ENCODE assay signal across 14 mouse cellular contexts in genomic region chr7:100788291-100788690, GRCm38 (mm10).
DNase-seq lines count a peak whose midpoint lies in the region; ATAC-seq and TF ChIP-seq lines count a peak whose summit lies in the region.
"Had no signal": no experiment of that assay in that cellular context is flagged by ENCODE, and none has a peak within 500 bp of the region (broad histone marks: within the 10 kb centered on the region; RNA-seq: fewer than 3 reads in every experiment).

No protein-coding gene starts in this region.

- no peaks in the 10 kb centered on the region for H3K27me3 ChIP-seq in heart, embryonic 12.5 days (replicated peaks)
- no peaks in the 10 kb centered on the region for H3K27me3 ChIP-seq in forebrain, embryonic 16.5 days (replicated peaks; ENCODE audit: control insufficient read depth, insufficient read depth, low read length)
- H3K27me3 ChIP-seq: forebrain, embryonic 15.5 days had no signal

- H3K4me1 ChIP-seq in heart, embryonic 12.5 days (replicated peaks): no peaks in the 10 kb centered on the region
- H3K4me1 ChIP-seq in lung, adult 2 months (ENCODE audit: control insufficient read depth, insufficient read depth, low read length): no peaks in the 10 kb centered on the region; the same call in 1 of the 2 replicates
- H3K4me1 ChIP-seq in forebrain, embryonic 16.5 days (replicated peaks; ENCODE audit: control insufficient read depth, insufficient read depth, low read length): no peaks in the 10 kb centered on the region

- H3K9ac ChIP-seq in heart, embryonic 12.5 days: no peak overlapping the region
- H3K9ac ChIP-seq in forebrain, embryonic 16.5 days (replicated peaks; ENCODE audit: low read depth, low read length): no peak overlapping the region
- H3K9ac ChIP-seq: forebrain, embryonic 15.5 days had no signal

- H3K4me2 ChIP-seq in heart, embryonic 12.5 days: no peak overlapping the region
- no peak overlapping the region for H3K4me2 ChIP-seq in forebrain, embryonic 16.5 days (ENCODE audit: low read length)
- H3K4me2 ChIP-seq: forebrain, embryonic 15.5 days had no signal

- H3K4me3 ChIP-seq in heart, embryonic 12.5 days: no peak overlapping the region
- no peak overlapping the region for H3K4me3 ChIP-seq in lung, adult 2 months (replicated peaks; ENCODE audit: extremely low read depth, low read depth, low read length)
- H3K4me3 ChIP-seq in forebrain, embryonic 16.5 days (replicated peaks; ENCODE audit: low read length): no peak overlapping the region
- H3K4me3 ChIP-seq: forebrain, embryonic 15.5 days; hindbrain, embryonic 10.5 days had no signal

- no peak overlapping the region for H3K27ac ChIP-seq in heart, embryonic 12.5 days (ENCODE audit: poor library complexity, severe bottlenecking)
- no peak overlapping the region for H3K27ac ChIP-seq in forebrain, embryonic 16.5 days (ENCODE audit: low read length)
- H3K27ac ChIP-seq: forebrain, embryonic 15.5 days; hindbrain, embryonic 10.5 days had no signal

- TF ChIP-seq CTCF in lung, adult 2 months (IDR thresholded peaks at IDR 0.05; ENCODE audit: insufficient read depth, low read length): no peak

- DNase-seq in heart, adult 11 months: peak; percentile 96
- DNase-seq in lung, adult 18-20 months: peak; percentile 6 to 7
- no peak for DNase-seq in lung, adult 2 months
- peak; percentile 22 for DNase-seq in gonadal fat pad, adult 2 months (ENCODE audit: low read depth)
- peak; percentile 46 to 61 for DNase-seq in kidney, postnatal 36 days
- DNase-seq in retina, postnatal 1 day: no peak
- DNase-seq: adrenal gland, adult 2 months; B cell, adult 2 months; cerebellum, adult 11-12 months; thymus, adult 2 months had no signal

- H3K36me3 ChIP-seq in heart, embryonic 12.5 days: no peaks in the 10 kb centered on the region
- H3K36me3 ChIP-seq in forebrain, embryonic 16.5 days (ENCODE audit: control insufficient read depth, insufficient read depth): peaks cover 2% of the 10 kb centered on the region; the same call in 1 of the 2 replicates
- H3K36me3 ChIP-seq: hindbrain, embryonic 10.5 days had no signal

- WGBS in heart, embryonic 12.5 days: 79% methylated on average over 1 of the region's 1 CpGs
- WGBS in lung, adult 2 months: 28% methylated on average over 1 of the region's 1 CpGs
- 83% methylated on average over 1 of the region's 1 CpGs for WGBS in forebrain, embryonic 16.5 days

- ATAC-seq in heart, embryonic 12.5 days (ENCODE audit: insufficient number of reproducible peaks, low FRiP score): no peak
- ATAC-seq in forebrain, embryonic 16.5 days: no peak
- ATAC-seq: forebrain, embryonic 15.5 days had no signal

- no peak for TF ChIP-seq POLR2A in lung, adult 2 months (IDR thresholded peaks at IDR 0.05; ENCODE audit: borderline replicate concordance, extremely low read depth, low read depth, low read length)

- no peaks in the 10 kb centered on the region for H3K9me3 ChIP-seq in heart, embryonic 12.5 days (replicated peaks)
- no peaks in the 10 kb centered on the region for H3K9me3 ChIP-seq in forebrain, embryonic 16.5 days (ENCODE audit: control insufficient read depth, low read length)
- H3K9me3 ChIP-seq: forebrain, embryonic 15.5 days; hindbrain, embryonic 10.5 days had no signal

Comparison
In these comparisons a context has a peak if more than half of its experiments do, and no peak if none do; other contexts are left out.
1. DNase-seq: peak in heart, adult 11 months (single experiment), lung, adult 18-20 months (2 of 2), gonadal fat pad, adult 2 months (single experiment) and kidney, postnatal 36 days (2 of 2); none in lung, adult 2 months (single experiment) and retina, postnatal 1 day (single experiment).